Mouse (Mus musculus) limb, embryonic 10.5 days (tissue): ENCODE data around the gene Fbxo41. TPM values are rescaled to one million over a fixed set of nuclear protein-coding genes. Genes with fewer than 3 reads are reported as not detected.

Experiments
- DNase-seq: peaks from one replicate; pipeline ENCODE4 v3.0.0-alpha.2; 2017; ENCODE audit warnings: low spot score
- H3K27ac ChIP-seq: fragments of 300-500 bp; sonication (generic); 2 replicates; pipeline ENCODE4 v1.5.1; 2016; ENCODE audit warnings: mild to moderate bottlenecking
- H3K27me3 ChIP-seq: fragments of 300-500 bp; sonication (generic); 2 replicates; pipeline ENCODE4 v1.6.1; 2016; ENCODE audit warnings: low read depth, mild to moderate bottlenecking; ENCODE audit not compliant: poor library complexity, severe bottlenecking
- H3K36me3 ChIP-seq: fragments of 300-500 bp; sonication (generic); 2 replicates; pipeline ENCODE4 v1.6.1; 2016; ENCODE audit warnings: mild to moderate bottlenecking, moderate library complexity
- H3K4me1 ChIP-seq: fragments of 300-500 bp; sonication (generic); 2 replicates; pipeline ENCODE4 v1.6.1; 2016
- H3K4me3 ChIP-seq: fragments of 300-500 bp; sonication (generic); 2 replicates; pipeline ENCODE4 v1.5.1; 2016; ENCODE audit warnings: mild to moderate bottlenecking, moderate library complexity
- H3K9me3 ChIP-seq: fragments of 300-500 bp; sonication (generic); replicated peaks from 2 replicates; pipeline ENCODE4 v1.6.1; 2016; ENCODE audit warnings: mild to moderate bottlenecking
- WGBS: fragments of 180-500 bp; shearing (Covaris S2); methylation state at CpG from one replicate; pipeline ENCODE4 v1.1.7; 2016; 5-methylcytosine and 5-hydroxymethylcytosine counted together
- polyA plus RNA-seq: library from polyadenylated mRNA; unstranded; fragments of >200 nt; fragmentation: Nextera tagmentation; extraction: Ambion mirVana; gene quantifications from 2 replicates; pipeline ENCODE4 v1.2.1, GENCODE M21; 2016

Gene Fbxo41
- polyA plus RNA-seq, 1 experiment from 2014 or later = 2.0 TPM

DNA sequence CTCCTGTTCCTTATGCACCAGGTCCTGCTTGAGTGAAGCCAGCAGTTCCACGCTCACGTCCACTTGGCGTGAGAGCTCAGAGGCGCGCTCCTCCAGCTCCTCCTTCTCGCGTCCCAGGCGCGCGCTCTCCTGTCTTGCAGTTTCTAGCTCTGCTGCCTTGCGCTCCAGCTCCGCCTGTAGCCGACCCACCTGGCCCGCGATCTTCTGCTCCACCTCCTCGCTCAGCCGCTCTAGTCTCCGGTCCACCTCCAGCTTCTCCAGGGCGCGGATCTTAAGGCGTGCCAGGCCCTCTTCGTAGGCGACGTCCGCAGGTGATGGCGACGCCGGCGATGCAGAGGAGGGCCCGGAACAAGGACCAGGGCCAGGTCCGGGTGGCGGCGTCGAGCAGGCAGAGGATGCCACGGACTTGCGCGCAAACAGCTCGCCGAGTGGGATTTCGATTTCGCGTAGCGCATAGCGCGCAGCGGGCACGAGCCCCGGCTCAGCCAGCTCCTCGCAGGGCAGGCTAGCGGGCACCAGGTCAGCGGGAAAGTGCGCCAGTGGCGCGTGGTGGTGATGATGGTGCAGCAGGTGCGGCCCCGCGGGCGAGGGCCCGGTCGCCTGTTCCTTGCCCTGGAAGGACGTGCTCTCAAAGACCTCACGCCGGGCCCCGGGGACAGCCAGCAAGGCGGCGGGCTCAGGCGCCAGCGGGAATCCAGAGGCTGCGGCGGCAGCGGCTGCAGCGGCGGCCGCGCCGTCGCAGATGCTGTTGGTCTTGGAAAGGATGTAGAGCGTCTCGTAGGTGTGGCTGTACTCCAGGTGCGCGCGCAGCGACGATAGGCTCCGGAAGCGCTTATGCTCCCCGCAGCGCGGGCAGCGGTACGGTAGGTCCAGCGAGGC lies 18.7 kb downstream of the Fbxo41 start:
- Histone ChIP-seq H3K27ac (peak overlapping the region; percentile 72), H3K36me3 (peaks cover 9% of the 10 kb centered on the region; the same call in 1 of the 2 replicates), H3K4me3 (peak overlapping the region; percentile 45), H3K27me3 (peaks cover 85% of the 10 kb centered on the region), H3K9me3 (no peaks in the 10 kb centered on the region), H3K4me1 (peaks cover 37% of the 10 kb centered on the region)
- DNase-seq = peak; percentile 73
- 3% methylated on average over 92 of the region's 92 CpGs for WGBS

- Histone ChIP-seq H3K4me3 (no peak overlapping the region), H3K4me1 (peaks cover 39% of the 10 kb centered on the region), H3K27me3 (peaks cover 84% of the 10 kb centered on the region), H3K27ac (no peak overlapping the region), H3K36me3 (peaks cover 9% of the 10 kb centered on the region; the same call in 1 of the 2 replicates), H3K9me3 (no peaks in the 10 kb centered on the region)
- DNase-seq = no peak
- 75% methylated on average over 16 of the region's 16 CpGs for WGBS
Observed at GRCm38 (mm10) chr6:85480685-85481084, 22.1 kb downstream of the Fbxo41 start.

DNA sequence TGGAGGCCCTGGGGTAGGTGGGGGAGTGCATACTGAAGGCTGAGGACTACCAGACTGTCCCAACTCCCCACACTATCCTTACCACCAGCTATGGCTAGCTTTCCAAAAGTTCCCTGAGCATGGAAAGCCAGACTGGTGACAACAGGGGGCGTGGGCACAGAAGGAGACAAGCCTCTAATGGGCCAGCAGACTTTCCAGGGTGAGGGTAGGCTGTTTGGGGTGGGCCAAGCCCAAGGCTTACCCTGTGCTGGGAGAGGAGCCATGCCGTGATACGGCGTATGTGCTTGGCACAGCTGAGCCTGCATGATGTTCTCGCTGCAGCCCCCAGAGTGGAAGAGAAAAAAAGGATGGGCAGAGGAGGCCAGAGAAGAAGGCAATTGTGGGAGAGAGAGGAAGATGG lies 22.8 kb downstream of the Fbxo41 start:
- Histone ChIP-seq H3K27ac (no peak overlapping the region), H3K4me1 (peaks cover 43% of the 10 kb centered on the region), H3K4me3 (no peak overlapping the region), H3K9me3 (no peaks in the 10 kb centered on the region), H3K36me3 (peaks cover 12% of the 10 kb centered on the region; the same call in 1 of the 2 replicates), H3K27me3 (peaks cover 82% of the 10 kb centered on the region)
- 88% methylated on average over 5 of the region's 5 CpGs for WGBS
- no peak for DNase-seq

DNA sequence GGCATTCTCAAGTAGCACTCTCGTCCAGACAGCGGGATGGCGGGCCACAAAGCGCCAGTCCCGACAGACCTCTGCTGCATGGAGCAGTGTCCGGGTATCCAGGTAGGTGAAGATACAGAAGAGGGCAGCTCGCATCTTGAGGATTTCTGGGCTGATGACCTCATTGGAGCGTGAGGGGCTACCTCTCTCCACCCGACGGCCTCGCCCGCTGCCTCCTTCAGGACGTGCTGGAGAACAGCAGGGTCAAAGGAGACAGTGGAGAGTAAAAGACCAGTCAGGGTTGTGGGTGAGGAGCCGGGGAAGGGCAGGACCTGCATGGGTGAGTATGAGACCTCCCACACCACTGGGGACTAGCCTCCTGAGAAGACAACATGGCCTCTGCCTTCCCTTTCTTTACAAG lies 24.4 kb downstream of the Fbxo41 start:
- Histone ChIP-seq H3K27me3 (peaks cover 75% of the 10 kb centered on the region), H3K4me3 (no peak overlapping the region), H3K36me3 (peaks cover 13% of the 10 kb centered on the region; the same call in 1 of the 2 replicates), H3K4me1 (peaks cover 28% of the 10 kb centered on the region), H3K9me3 (no peaks in the 10 kb centered on the region), H3K27ac (peak overlapping the region; percentile 14; the same call in 1 of the 2 replicates)
- no peak for DNase-seq
- 39% methylated on average over 14 of the region's 14 CpGs for WGBS

- H3K9me3 ChIP-seq = no peaks in the 10 kb centered on the region
- peaks cover 71% of the 10 kb centered on the region for H3K27me3 ChIP-seq
- no peak overlapping the region for H3K4me3 ChIP-seq
- H3K36me3 ChIP-seq = peaks cover 13% of the 10 kb centered on the region; the same call in 1 of the 2 replicates
- 35% methylated on average over 10 of the region's 10 CpGs for whole genome bisulfite sequencing
- H3K4me1 ChIP-seq = peaks cover 28% of the 10 kb centered on the region
- H3K27ac ChIP-seq = peak overlapping the region; percentile 17; the same call in 1 of the 2 replicates
- DNase-seq = peak; percentile 77
Observed at GRCm38 (mm10) chr6:85477366-85477917, 25.4 kb downstream of the Fbxo41 start.

- peaks cover 60% of the 10 kb centered on the region for H3K27me3 ChIP-seq
- 82% methylated on average over 3 of the region's 3 CpGs for WGBS
- no peak for DNase-seq
Observed at GRCm38 (mm10) chr6:85475581-85475980, 27.2 kb downstream of the Fbxo41 start.

GRCm38 (mm10) chr6:85472542-85472941 lies 30.3 kb downstream of the Fbxo41 start:
- H3K27me3 ChIP-seq = peaks cover 30% of the 10 kb centered on the region

More at GRCm38 (mm10) chr6:85475581-85475980, 27.2 kb downstream of the Fbxo41 start:
- Histone ChIP-seq H3K27ac (no peak overlapping the region), H3K4me3 (no peak overlapping the region), H3K36me3 (peaks cover 11% of the 10 kb centered on the region; the same call in 1 of the 2 replicates), H3K4me1 (peaks cover 33% of the 10 kb centered on the region), H3K9me3 (no peaks in the 10 kb centered on the region)

GRCm38 (mm10) chr6:85471962-85472361 lies 30.8 kb downstream of the Fbxo41 start:
- no peak for DNase-seq
- WGBS = 67% methylated on average over 8 of the region's 8 CpGs
- H3K27me3 ChIP-seq = peaks cover 27% of the 10 kb centered on the region; the same call in 1 of the 2 replicates

More at GRCm38 (mm10) chr6:85472542-85472941, 30.3 kb downstream of the Fbxo41 start:
- no peak for DNase-seq
- H3K4me3 ChIP-seq = no peak overlapping the region
- peaks cover 30% of the 10 kb centered on the region for H3K36me3 ChIP-seq
- H3K27ac ChIP-seq = no peak overlapping the region
- H3K4me1 ChIP-seq = peaks cover 22% of the 10 kb centered on the region
- WGBS = 58% methylated on average over 5 of the region's 5 CpGs
- no peaks in the 10 kb centered on the region for H3K9me3 ChIP-seq

GRCm38 (mm10) chr6:85469660-85470430 lies 32.9 kb downstream of the Fbxo41 start:
- peaks cover 8% of the 10 kb centered on the region; the same call in 1 of the 2 replicates for H3K4me1 ChIP-seq
- H3K36me3 ChIP-seq = peaks cover 53% of the 10 kb centered on the region
- 0 out of 2 replicates have a peak, but pooled peaks cover 21% of the 10 kb centered on the region for H3K27me3 ChIP-seq
- DNase-seq = no peak
- H3K9me3 ChIP-seq = no peaks in the 10 kb centered on the region
- no peak overlapping the region for H3K4me3 ChIP-seq
- 80% methylated on average over 5 of the region's 5 CpGs for WGBS
- no peak overlapping the region for H3K27ac ChIP-seq

More at GRCm38 (mm10) chr6:85471962-85472361, 30.8 kb downstream of the Fbxo41 start:
- H3K27ac ChIP-seq = no peak overlapping the region
- no peaks in the 10 kb centered on the region for H3K9me3 ChIP-seq
- peaks cover 16% of the 10 kb centered on the region for H3K4me1 ChIP-seq
- no peak overlapping the region for H3K4me3 ChIP-seq
- H3K36me3 ChIP-seq = peaks cover 35% of the 10 kb centered on the region

GRCm38 (mm10) chr6:85465381-85465780 lies 37.4 kb downstream of the Fbxo41 start:
- H3K4me3 ChIP-seq = no peak overlapping the region
- peaks cover 97% of the 10 kb centered on the region for H3K36me3 ChIP-seq
- no peaks in the 10 kb centered on the region for H3K27me3 ChIP-seq
- H3K4me1 ChIP-seq = no peaks in the 10 kb centered on the region
- H3K27ac ChIP-seq = no peak overlapping the region
- DNase-seq = no peak
- H3K9me3 ChIP-seq = no peaks in the 10 kb centered on the region

DNA sequence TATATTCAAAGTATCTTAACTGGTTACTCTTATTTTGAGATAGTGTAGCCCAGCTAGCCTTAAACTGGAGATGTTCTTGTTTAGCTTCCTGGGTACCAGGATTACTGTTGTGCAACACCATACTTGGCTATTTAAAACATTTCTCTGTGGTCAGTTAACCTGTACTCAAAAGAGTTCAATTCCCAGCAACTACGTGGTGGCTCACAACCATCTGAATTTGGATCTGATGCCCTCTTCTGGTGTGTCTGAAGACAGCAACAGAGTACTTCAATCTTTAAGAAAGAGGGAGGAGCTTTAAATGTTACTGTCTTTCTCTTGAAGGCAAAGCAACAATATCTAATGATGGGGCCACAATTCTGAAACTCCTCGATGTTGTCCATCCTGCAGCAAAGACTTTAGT lies 43.2 kb downstream of the Fbxo41 start:
- Histone ChIP-seq H3K9me3 (no peaks in the 10 kb centered on the region), H3K36me3 (peaks cover 91% of the 10 kb centered on the region), H3K27ac (no peak overlapping the region), H3K4me1 (no peaks in the 10 kb centered on the region; the same call in 1 of the 2 replicates), H3K4me3 (no peak overlapping the region), H3K27me3 (no peaks in the 10 kb centered on the region)
- 89% methylated on average over 2 of the region's 2 CpGs for WGBS
- no peak for DNase-seq

- Histone ChIP-seq H3K4me3 (peak overlapping the region; percentile 69), H3K27ac (peak overlapping the region; percentile 94), H3K36me3 (peaks cover 34% of the 10 kb centered on the region), H3K4me1 (peaks cover 30% of the 10 kb centered on the region), H3K9me3 (no peaks in the 10 kb centered on the region), H3K27me3 (no peaks in the 10 kb centered on the region)
- 16% methylated on average over 7 of the region's 7 CpGs for WGBS
- DNase-seq = no peak
Observed at GRCm38 (mm10) chr6:85452816-85453215, 50.0 kb downstream of the Fbxo41 start.
